Mouse (Mus musculus): ENCODE results near the gene Dock9. TPM values are rescaled to one million over a fixed set of nuclear protein-coding genes. Genes with fewer than 3 reads are reported as not detected.

The Dock9 gene
- total and polyA plus RNA-seq, 2 experiments from 2014 or later: 14.0 to 68.8 TPM

DNA sequence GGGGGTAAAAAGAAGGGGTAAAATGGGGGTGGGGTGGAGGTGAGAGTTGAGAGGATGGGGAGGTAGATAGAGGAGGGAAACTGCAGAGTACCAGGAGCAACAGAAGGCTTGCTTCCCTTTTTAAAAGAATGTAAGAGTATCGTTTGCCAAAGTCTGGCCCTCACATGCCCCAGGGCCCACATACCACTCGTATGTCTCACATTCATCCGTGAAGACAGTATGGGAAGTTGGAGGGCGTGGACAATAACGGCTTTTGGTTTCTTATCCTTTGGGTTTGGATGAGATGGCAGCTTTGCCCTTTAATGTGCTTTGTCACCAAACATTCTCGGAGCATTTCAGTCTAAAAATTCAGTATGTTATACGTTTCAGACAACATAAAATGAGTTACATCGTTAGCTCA is 24.9 kb upstream of the Dock9 start:
- H3K4me2 ChIP-seq (ENCODE audit: low read depth, low read length, poor library complexity, severe bottlenecking): no peak overlapping the region
- H3K9ac ChIP-seq (replicated peaks; ENCODE audit: low read length, poor library complexity, severe bottlenecking): no peak overlapping the region
- ATAC-seq (ENCODE audit: low FRiP score) (no peak), DNase-seq (ENCODE audit: low spot score) (no peak)
- H3K4me3 ChIP-seq (ENCODE audit: low read depth, low read length): no peak overlapping the region
- H3K27me3 ChIP-seq (ENCODE audit: insufficient read depth, low read length): no peaks in the 10 kb centered on the region
- no peaks in the 10 kb centered on the region for H3K9me3 ChIP-seq (ENCODE audit: low read length)
- WGBS: 87% methylated on average over 8 of the region's 8 CpGs
- TF ChIP-seq CTCF (IDR thresholded peaks at IDR 0.05): no peak
- no peaks in the 10 kb centered on the region for H3K36me3 ChIP-seq (ENCODE audit: insufficient read depth, low read length)
- no peaks in the 10 kb centered on the region for H3K4me1 ChIP-seq (ENCODE audit: insufficient read depth, low read length)
- no peak overlapping the region for H3K27ac ChIP-seq (ENCODE audit: low read depth, low read length)

- no peaks in the 10 kb centered on the region for H3K36me3 ChIP-seq (ENCODE audit: insufficient read depth, low read length)
- H3K4me3 ChIP-seq (ENCODE audit: low read depth, low read length): no peak overlapping the region
- ATAC-seq (ENCODE audit: low FRiP score): no peak
- no peak overlapping the region for H3K9ac ChIP-seq (replicated peaks; ENCODE audit: low read length, poor library complexity, severe bottlenecking)
- H3K4me2 ChIP-seq (ENCODE audit: low read depth, low read length, poor library complexity, severe bottlenecking): no peak overlapping the region
- peaks cover 4% of the 10 kb centered on the region; the same call in 1 of the 2 replicates for H3K9me3 ChIP-seq (ENCODE audit: low read length)
- 79% methylated on average over 4 of the region's 4 CpGs for WGBS
- H3K4me1 ChIP-seq (ENCODE audit: insufficient read depth, low read length): no peaks in the 10 kb centered on the region
- no peak for DNase-seq (ENCODE audit: low spot score)
- no peak for TF ChIP-seq CTCF (IDR thresholded peaks at IDR 0.05)
- H3K27ac ChIP-seq (ENCODE audit: low read depth, low read length): no peak overlapping the region
- H3K27me3 ChIP-seq (ENCODE audit: insufficient read depth, low read length): no peaks in the 10 kb centered on the region
Measured at GRCm38 (mm10) chr14:121806791-121807190, 9.2 kb upstream of the Dock9 start.

DNA sequence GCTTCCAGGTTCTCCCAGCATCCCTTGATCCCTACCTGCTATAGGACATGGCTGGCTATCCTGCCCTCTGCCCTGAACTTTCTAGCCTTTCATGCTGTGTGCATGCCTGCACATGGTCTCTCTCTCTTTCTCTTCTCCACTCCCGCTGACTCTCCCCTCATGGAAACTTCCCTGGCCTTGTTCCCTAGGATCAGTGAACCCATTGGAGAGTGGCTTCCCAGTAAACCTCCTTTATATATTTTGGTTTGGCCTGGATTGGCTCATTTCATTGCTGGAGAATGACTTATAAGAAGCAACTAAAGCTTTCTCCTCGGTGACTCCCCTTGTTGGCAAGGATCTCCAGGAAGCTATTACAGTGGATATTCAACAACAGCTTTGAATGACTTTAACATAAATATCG is 8.7 kb upstream of the Dock9 start:
- H3K9me3 ChIP-seq (ENCODE audit: low read length): peaks cover 4% of the 10 kb centered on the region; the same call in 1 of the 2 replicates
- H3K4me2 ChIP-seq (ENCODE audit: low read depth, low read length, poor library complexity, severe bottlenecking): no peak overlapping the region
- H3K36me3 ChIP-seq (ENCODE audit: insufficient read depth, low read length): no peaks in the 10 kb centered on the region
- TF ChIP-seq CTCF (IDR thresholded peaks at IDR 0.05): no peak
- H3K9ac ChIP-seq (replicated peaks; ENCODE audit: low read length, poor library complexity, severe bottlenecking): no peak overlapping the region
- H3K4me1 ChIP-seq (ENCODE audit: insufficient read depth, low read length): no peaks in the 10 kb centered on the region
- 80% methylated on average over 3 of the region's 3 CpGs for WGBS
- ATAC-seq (ENCODE audit: low FRiP score) (no peak), DNase-seq (ENCODE audit: low spot score) (no peak)
- H3K27ac ChIP-seq (ENCODE audit: low read depth, low read length): no peak overlapping the region
- no peaks in the 10 kb centered on the region for H3K27me3 ChIP-seq (ENCODE audit: insufficient read depth, low read length)
- no peak overlapping the region for H3K4me3 ChIP-seq (ENCODE audit: low read depth, low read length)

GRCm38 (mm10) chr14:121804461-121804860 is 6.8 kb upstream of the Dock9 start:
- no peak overlapping the region for H3K27ac ChIP-seq (ENCODE audit: low read depth, low read length)
- no peak for ATAC-seq (ENCODE audit: low FRiP score)
- no peaks in the 10 kb centered on the region for H3K36me3 ChIP-seq (ENCODE audit: insufficient read depth, low read length)
- H3K9ac ChIP-seq (replicated peaks; ENCODE audit: low read length, poor library complexity, severe bottlenecking): no peak overlapping the region
- WGBS: 89% methylated on average over 4 of the region's 4 CpGs
- H3K4me3 ChIP-seq (ENCODE audit: low read depth, low read length): no peak overlapping the region
- no peaks in the 10 kb centered on the region for H3K27me3 ChIP-seq (ENCODE audit: insufficient read depth, low read length)
- TF ChIP-seq CTCF (IDR thresholded peaks at IDR 0.05): peak; percentile 50
- H3K4me1 ChIP-seq (ENCODE audit: insufficient read depth, low read length): no peaks in the 10 kb centered on the region
- H3K4me2 ChIP-seq (ENCODE audit: low read depth, low read length, poor library complexity, severe bottlenecking): no peak overlapping the region
- H3K9me3 ChIP-seq (ENCODE audit: low read length): no peaks in the 10 kb centered on the region
- no peak for DNase-seq (ENCODE audit: low spot score)

DNA sequence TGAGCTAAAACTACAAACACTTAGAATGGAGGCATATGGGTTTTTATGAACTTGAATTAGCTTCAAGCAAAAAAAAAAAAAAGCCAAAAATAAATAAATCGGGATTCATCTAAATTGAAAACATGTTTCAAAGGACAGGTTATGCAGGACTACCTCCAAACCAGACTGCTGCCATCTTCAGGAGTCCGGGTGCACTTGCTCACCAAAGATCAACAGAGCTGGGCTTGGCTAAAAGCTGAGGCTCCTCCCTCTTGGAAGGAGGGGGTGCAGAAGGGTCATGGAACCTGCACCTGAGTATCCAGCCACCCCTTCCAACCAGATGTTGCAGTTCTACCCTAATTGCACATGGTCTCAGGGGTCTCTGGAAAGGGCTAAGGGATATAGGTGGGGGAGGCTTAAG is 3.3 kb upstream of the Dock9 start:
- Histone ChIP-seq H3K9me3 (ENCODE audit: low read length) (no peaks in the 10 kb centered on the region), H3K9ac (replicated peaks; ENCODE audit: low read length, poor library complexity, severe bottlenecking) (no peak overlapping the region), H3K4me3 (ENCODE audit: low read depth, low read length) (no peak overlapping the region), H3K36me3 (ENCODE audit: insufficient read depth, low read length) (no peaks in the 10 kb centered on the region), H3K27ac (ENCODE audit: low read depth, low read length) (no peak overlapping the region), H3K4me2 (ENCODE audit: low read depth, low read length, poor library complexity, severe bottlenecking) (no peak overlapping the region), H3K4me1 (ENCODE audit: insufficient read depth, low read length) (no peaks in the 10 kb centered on the region), H3K27me3 (ENCODE audit: insufficient read depth, low read length) (no peaks in the 10 kb centered on the region)
- ATAC-seq (ENCODE audit: low FRiP score) (no peak), DNase-seq (ENCODE audit: low spot score) (peak; percentile 37)
- peak; percentile 54 for TF ChIP-seq CTCF (IDR thresholded peaks at IDR 0.05)
- WGBS: 40% methylated on average over 2 of the region's 2 CpGs

- Histone ChIP-seq H3K36me3 (ENCODE audit: insufficient read depth, low read length) (no peaks in the 10 kb centered on the region), H3K27me3 (ENCODE audit: insufficient read depth, low read length) (no peaks in the 10 kb centered on the region), H3K9ac (replicated peaks; ENCODE audit: low read length, poor library complexity, severe bottlenecking) (no peak overlapping the region), H3K4me2 (ENCODE audit: low read depth, low read length, poor library complexity, severe bottlenecking) (no peak overlapping the region), H3K4me3 (ENCODE audit: low read depth, low read length) (no peak overlapping the region), H3K4me1 (ENCODE audit: insufficient read depth, low read length) (no peaks in the 10 kb centered on the region), H3K9me3 (ENCODE audit: low read length) (no peaks in the 10 kb centered on the region), H3K27ac (ENCODE audit: low read depth, low read length) (no peak overlapping the region)
- ATAC-seq (ENCODE audit: low FRiP score) (no peak), DNase-seq (ENCODE audit: low spot score) (no peak)
- TF ChIP-seq CTCF (IDR thresholded peaks at IDR 0.05): no peak
- 78% methylated on average over 7 of the region's 7 CpGs for WGBS
Measured at GRCm38 (mm10) chr14:121799112-121799511, 1.5 kb upstream of the Dock9 start.

All from midbrain, postnatal 0 days (tissue).